Mouse (Mus musculus): Measurements from ENCODE around the gene Ropn1l. TPM values are rescaled to one million over a fixed set of nuclear protein-coding genes. Genes with fewer than 3 reads are reported as not detected.

The Ropn1l gene
- polyA plus RNA-seq, 1 experiment = 0.50 TPM

DNA sequence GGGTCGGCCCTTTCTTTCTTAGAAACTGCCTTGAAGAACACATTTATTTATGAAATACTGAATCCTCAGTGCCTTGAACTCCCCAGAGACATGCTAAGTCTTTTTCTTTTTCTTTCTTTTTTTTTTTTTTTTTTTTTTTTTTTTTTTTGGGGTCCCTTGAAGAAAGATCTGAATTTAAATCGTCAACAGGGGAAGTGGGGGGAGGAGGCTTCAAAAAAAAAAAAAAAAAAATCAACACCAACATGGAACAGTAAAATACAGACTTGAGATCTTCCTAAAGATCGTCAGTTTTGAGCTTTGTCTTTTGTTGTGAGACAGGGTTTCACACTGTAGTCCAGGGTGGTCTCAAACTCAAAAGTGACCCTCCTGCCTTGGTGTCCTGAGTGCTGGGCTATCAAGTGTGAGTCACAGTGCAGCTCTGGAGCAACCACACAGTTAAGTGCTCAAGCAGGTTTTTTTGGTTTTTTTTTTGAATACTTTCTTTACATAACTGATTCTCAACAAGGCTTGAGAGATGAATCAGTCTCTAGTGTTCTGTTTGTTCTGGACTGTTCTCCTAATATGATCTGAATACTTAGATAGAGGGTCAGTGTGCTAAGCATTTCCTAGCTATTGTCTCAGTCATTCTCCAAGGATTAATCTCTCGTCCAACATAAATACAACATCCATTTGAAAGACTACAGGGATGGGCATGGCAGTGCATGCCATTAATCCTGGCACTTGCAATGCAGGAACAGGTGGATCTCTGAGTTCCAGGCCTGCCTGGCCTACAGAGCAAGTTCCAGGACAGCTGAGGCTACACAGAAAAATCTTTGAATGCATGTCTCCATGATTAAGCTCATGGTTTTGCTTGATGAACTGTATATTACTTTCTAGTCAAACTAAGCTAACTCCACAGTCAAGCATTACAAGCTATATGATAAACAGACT is 19.4 kb upstream of the Ropn1l start:
- WGBS = 46% methylated on average over 4 of the region's 4 CpGs

GRCm38 (mm10) chr15:31471529-31471928 is 18.0 kb upstream of the Ropn1l start:
- Histone ChIP-seq H3K4me3 (ENCODE audit: extremely low read depth, insufficient read depth, insufficient read length) (no peak overlapping the region), H3K36me3 (ENCODE audit: control insufficient read depth, insufficient read depth, low read length) (peaks cover 17% of the 10 kb centered on the region), H3K4me1 (ENCODE audit: control insufficient read depth, insufficient read depth, insufficient read length) (no peaks in the 10 kb centered on the region; the same call in 1 of the 2 replicates), H3K27ac (ENCODE audit: insufficient read depth, low read length) (no peak overlapping the region), H3K27me3 (ENCODE audit: control insufficient read depth, insufficient read depth, low read length) (no peaks in the 10 kb centered on the region)
- TF ChIP-seq CTCF (IDR thresholded peaks at IDR 0.05; ENCODE audit: extremely low read depth, insufficient read depth, insufficient read length, insufficient replicate concordance) (no peak), POLR2A (IDR thresholded peaks at IDR 0.05; ENCODE audit: low read depth, low read length) (no peak)
- no peak for DNase-seq (ENCODE audit: low read depth in 1 of 2, low spot score in 2 of 2)
- WGBS = 93% methylated on average over 4 of the region's 4 CpGs

More for the DNA sequence above, 19.4 kb upstream of the Ropn1l start:
- Histone ChIP-seq H3K27me3 (ENCODE audit: control insufficient read depth, insufficient read depth, low read length) (no peaks in the 10 kb centered on the region), H3K4me3 (ENCODE audit: extremely low read depth, insufficient read depth, insufficient read length) (no peak overlapping the region), H3K27ac (ENCODE audit: insufficient read depth, low read length) (no peak overlapping the region), H3K36me3 (ENCODE audit: control insufficient read depth, insufficient read depth, low read length) (peaks cover 15% of the 10 kb centered on the region), H3K4me1 (ENCODE audit: control insufficient read depth, insufficient read depth, insufficient read length) (no peaks in the 10 kb centered on the region; the same call in 1 of the 2 replicates)
- TF ChIP-seq POLR2A (IDR thresholded peaks at IDR 0.05; ENCODE audit: low read depth, low read length) (no peak), CTCF (IDR thresholded peaks at IDR 0.05; ENCODE audit: extremely low read depth, insufficient read depth, insufficient read length, insufficient replicate concordance) (no peak)
- no peak for DNase-seq (ENCODE audit: low read depth in 1 of 2, low spot score in 2 of 2)

GRCm38 (mm10) chr15:31469497-31469896 is 16.0 kb upstream of the Ropn1l start:
- Histone ChIP-seq H3K4me1 (ENCODE audit: control insufficient read depth, insufficient read depth, insufficient read length) (no peaks in the 10 kb centered on the region; the same call in 1 of the 2 replicates), H3K27me3 (ENCODE audit: control insufficient read depth, insufficient read depth, low read length) (no peaks in the 10 kb centered on the region), H3K27ac (ENCODE audit: insufficient read depth, low read length) (no peak overlapping the region), H3K36me3 (ENCODE audit: control insufficient read depth, insufficient read depth, low read length) (peaks cover 17% of the 10 kb centered on the region), H3K4me3 (ENCODE audit: extremely low read depth, insufficient read depth, insufficient read length) (no peak overlapping the region)
- TF ChIP-seq POLR2A (IDR thresholded peaks at IDR 0.05; ENCODE audit: low read depth, low read length) (no peak), CTCF (IDR thresholded peaks at IDR 0.05; ENCODE audit: extremely low read depth, insufficient read depth, insufficient read length, insufficient replicate concordance) (no peak)
- DNase-seq (ENCODE audit: low read depth in 1 of 2, low spot score in 2 of 2) = no peak
- WGBS = 89% methylated on average over 4 of the region's 4 CpGs

DNA sequence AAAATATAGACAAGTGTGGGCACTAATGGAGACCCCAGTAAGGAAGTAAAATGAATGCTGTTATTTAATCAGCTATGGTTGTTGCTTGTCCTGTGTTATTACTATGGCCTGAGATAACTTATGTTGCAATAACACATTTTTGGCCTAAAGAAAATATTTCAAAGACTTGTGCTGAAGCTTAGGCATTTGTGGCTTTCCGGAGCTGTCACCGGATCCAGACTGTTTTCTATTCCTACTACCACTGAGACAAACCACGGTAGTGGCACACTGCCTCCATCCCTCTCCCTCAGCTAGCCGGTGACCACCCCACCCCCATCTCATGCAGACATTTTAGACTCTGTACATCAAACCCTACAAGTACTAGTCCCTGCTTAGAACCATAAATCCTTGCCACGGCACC is 15.3 kb upstream of the Ropn1l start:
- TF ChIP-seq CTCF (IDR thresholded peaks at IDR 0.05; ENCODE audit: extremely low read depth, insufficient read depth, insufficient read length, insufficient replicate concordance) = no peak
- TF ChIP-seq POLR2A (IDR thresholded peaks at IDR 0.05; ENCODE audit: low read depth, low read length) = no peak
- DNase-seq (ENCODE audit: low read depth in 1 of 2, low spot score in 2 of 2) = no peak
- H3K4me3 ChIP-seq (ENCODE audit: extremely low read depth, insufficient read depth, insufficient read length) = no peak overlapping the region
- no peak overlapping the region for H3K27ac ChIP-seq (ENCODE audit: insufficient read depth, low read length)
- no peaks in the 10 kb centered on the region; the same call in 1 of the 2 replicates for H3K4me1 ChIP-seq (ENCODE audit: control insufficient read depth, insufficient read depth, insufficient read length)
- WGBS = 90% methylated on average over 5 of the region's 5 CpGs
- no peaks in the 10 kb centered on the region for H3K27me3 ChIP-seq (ENCODE audit: control insufficient read depth, insufficient read depth, low read length)
- H3K36me3 ChIP-seq (ENCODE audit: control insufficient read depth, insufficient read depth, low read length) = peaks cover 19% of the 10 kb centered on the region

DNA sequence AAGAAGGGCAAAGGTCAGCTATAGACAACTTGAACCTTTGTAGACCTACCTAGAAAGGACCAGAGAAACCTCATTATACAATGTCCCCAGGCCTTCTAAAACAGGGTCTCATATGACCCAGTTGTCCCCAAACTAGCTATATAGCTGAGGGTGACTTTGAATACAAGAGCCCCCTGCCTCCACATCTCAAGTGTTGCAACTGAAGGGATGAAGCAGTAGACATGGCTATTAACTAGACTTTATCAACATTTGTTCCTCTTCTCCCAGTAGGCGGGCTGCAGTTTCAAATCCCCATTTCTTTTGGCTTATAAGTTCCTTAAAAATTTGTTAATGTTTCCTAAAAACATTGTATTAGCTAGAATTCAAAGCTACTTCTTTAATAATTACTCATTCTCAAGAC is 13.2 kb upstream of the Ropn1l start:
- WGBS = 87% methylated on average over 1 of the region's 1 CpGs
- Histone ChIP-seq H3K27ac (ENCODE audit: insufficient read depth, low read length) (no peak overlapping the region), H3K27me3 (ENCODE audit: control insufficient read depth, insufficient read depth, low read length) (no peaks in the 10 kb centered on the region), H3K4me3 (ENCODE audit: extremely low read depth, insufficient read depth, insufficient read length) (no peak overlapping the region), H3K36me3 (ENCODE audit: control insufficient read depth, insufficient read depth, low read length) (peaks cover 23% of the 10 kb centered on the region), H3K4me1 (ENCODE audit: control insufficient read depth, insufficient read depth, insufficient read length) (no peaks in the 10 kb centered on the region)
- no peak for TF ChIP-seq POLR2A (IDR thresholded peaks at IDR 0.05; ENCODE audit: low read depth, low read length)
- TF ChIP-seq CTCF (IDR thresholded peaks at IDR 0.05; ENCODE audit: extremely low read depth, insufficient read depth, insufficient read length, insufficient replicate concordance) = no peak
- no peak for DNase-seq (ENCODE audit: low read depth in 1 of 2, low spot score in 2 of 2)

DNA sequence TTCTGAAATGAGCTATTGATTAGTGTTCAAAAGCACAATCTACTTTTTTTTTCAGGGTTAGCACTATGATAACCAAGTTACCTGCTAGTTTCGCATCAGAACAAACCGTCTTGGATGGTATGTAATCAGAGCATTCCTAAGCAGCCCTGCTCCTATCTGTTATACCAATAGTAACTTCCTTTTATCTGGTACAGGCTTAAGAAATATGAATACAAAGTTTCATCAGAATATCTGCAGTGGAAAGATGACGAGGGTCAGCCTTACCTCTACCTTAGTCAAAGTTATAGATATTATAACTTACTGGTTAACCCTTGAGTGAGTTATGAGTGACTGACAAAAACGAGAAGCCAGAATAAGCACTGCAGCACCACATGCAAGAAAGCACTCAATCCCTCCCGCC is 12.8 kb upstream of the Ropn1l start:
- Histone ChIP-seq H3K27me3 (ENCODE audit: control insufficient read depth, insufficient read depth, low read length) (no peaks in the 10 kb centered on the region), H3K4me3 (ENCODE audit: extremely low read depth, insufficient read depth, insufficient read length) (no peak overlapping the region), H3K36me3 (ENCODE audit: control insufficient read depth, insufficient read depth, low read length) (peaks cover 24% of the 10 kb centered on the region), H3K4me1 (ENCODE audit: control insufficient read depth, insufficient read depth, insufficient read length) (no peaks in the 10 kb centered on the region), H3K27ac (ENCODE audit: insufficient read depth, low read length) (no peak overlapping the region)
- no peak for TF ChIP-seq CTCF (IDR thresholded peaks at IDR 0.05; ENCODE audit: extremely low read depth, insufficient read depth, insufficient read length, insufficient replicate concordance)
- no peak for TF ChIP-seq POLR2A (IDR thresholded peaks at IDR 0.05; ENCODE audit: low read depth, low read length)
- 90% methylated on average over 5 of the region's 5 CpGs for WGBS
- no peak for DNase-seq (ENCODE audit: low read depth in 1 of 2, low spot score in 2 of 2)

DNA sequence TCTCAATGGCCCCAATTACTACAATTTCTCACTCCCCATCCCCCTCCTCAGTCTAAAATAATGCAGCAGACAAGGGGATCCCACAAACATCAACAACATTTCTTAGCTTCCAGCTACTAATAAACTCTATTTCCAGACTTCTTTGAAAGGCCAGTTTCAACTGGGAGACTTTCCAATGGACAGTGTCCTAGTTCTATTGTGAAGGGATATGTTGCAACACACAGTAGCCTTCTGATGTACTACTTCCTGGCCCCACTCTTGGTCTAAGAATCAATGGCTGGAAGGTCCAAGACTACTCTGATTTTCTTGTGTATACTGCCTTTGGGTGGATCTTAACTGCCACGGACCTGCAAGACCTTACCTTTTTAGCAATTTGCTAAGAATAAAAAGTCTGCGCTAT is 12.3 kb upstream of the Ropn1l start:
- peaks cover 27% of the 10 kb centered on the region for H3K36me3 ChIP-seq (ENCODE audit: control insufficient read depth, insufficient read depth, low read length)
- TF ChIP-seq CTCF (IDR thresholded peaks at IDR 0.05; ENCODE audit: extremely low read depth, insufficient read depth, insufficient read length, insufficient replicate concordance) (no peak), POLR2A (IDR thresholded peaks at IDR 0.05; ENCODE audit: low read depth, low read length) (no peak)
- 97% methylated on average over 2 of the region's 2 CpGs for WGBS
- no peak overlapping the region for H3K27ac ChIP-seq (ENCODE audit: insufficient read depth, low read length)
- DNase-seq (ENCODE audit: low read depth in 1 of 2, low spot score in 2 of 2) = no peak
- no peaks in the 10 kb centered on the region for H3K27me3 ChIP-seq (ENCODE audit: control insufficient read depth, insufficient read depth, low read length)
- no peaks in the 10 kb centered on the region for H3K4me1 ChIP-seq (ENCODE audit: control insufficient read depth, insufficient read depth, insufficient read length)
- no peak overlapping the region for H3K4me3 ChIP-seq (ENCODE audit: extremely low read depth, insufficient read depth, insufficient read length)

All from spleen, adult 2 months (tissue).